Mouse (Mus musculus) heart, embryonic 13.5 days (tissue): ENCODE measurements at regions not wholly inside any gene's neighbourhood (a gene's known extent, or its start where the extent isn't known, plus 50 kb on each side); places are given as distances from the start of the nearest gene placed in this dataset.

Source experiments
- ATAC-seq: fragments of 200-750 bp; cut with Nextera tagmentation; 2 replicates; pipeline ENCODE4 v1.8.0; 2017; ENCODE audit warnings: moderate TSS enrichment; ENCODE audit not compliant: insufficient number of reproducible peaks, low FRiP score, low TSS enrichment; ENCODE audit errors: extremely low read depth
- H3K27ac ChIP-seq: fragments of 300-500 bp; sonication (generic); replicated peaks from 2 replicates; pipeline ENCODE4 v1.5.1; 2015; ENCODE audit warnings: moderate library complexity, mild to moderate bottlenecking, inconsistent platforms
- H3K27me3 ChIP-seq: fragments of 300-500 bp; sonication (generic); replicated peaks from 2 replicates; pipeline ENCODE4 v1.6.1; 2015; ENCODE audit warnings: mild to moderate bottlenecking, inconsistent platforms
- H3K36me3 ChIP-seq: fragments of 300-500 bp; sonication (generic); 2 replicates; pipeline ENCODE4 v1.6.1; 2015; ENCODE audit warnings: mild to moderate bottlenecking, inconsistent platforms
- H3K4me1 ChIP-seq: fragments of 300-500 bp; sonication (generic); 2 replicates; pipeline ENCODE4 v1.6.1; 2015; ENCODE audit warnings: inconsistent platforms
- H3K4me2 ChIP-seq: fragments of 300-500 bp; sonication (generic); 2 replicates; pipeline ENCODE4 v1.6.1; 2015; ENCODE audit warnings: inconsistent platforms, mild to moderate bottlenecking, moderate library complexity
- H3K4me3 ChIP-seq: fragments of 300-500 bp; sonication (generic); 2 replicates; pipeline ENCODE4 v1.5.1; 2015; ENCODE audit warnings: moderate library complexity, mild to moderate bottlenecking, inconsistent platforms
- H3K9ac ChIP-seq: fragments of 300-500 bp; sonication (generic); 2 replicates; pipeline ENCODE4 v1.6.1; 2015; ENCODE audit warnings: inconsistent platforms, mild to moderate bottlenecking, moderate library complexity
- H3K9me3 ChIP-seq: fragments of 300-500 bp; sonication (generic); 2 replicates; pipeline ENCODE4 v1.6.1; 2016; ENCODE audit warnings: inconsistent platforms
- WGBS: fragments of 180-500 bp; shearing (Covaris S2); methylation state at CpG from one replicate; pipeline ENCODE4 v1.1.7; 2015; ENCODE audit warnings: mixed read lengths; 5-methylcytosine and 5-hydroxymethylcytosine counted together

DNA sequence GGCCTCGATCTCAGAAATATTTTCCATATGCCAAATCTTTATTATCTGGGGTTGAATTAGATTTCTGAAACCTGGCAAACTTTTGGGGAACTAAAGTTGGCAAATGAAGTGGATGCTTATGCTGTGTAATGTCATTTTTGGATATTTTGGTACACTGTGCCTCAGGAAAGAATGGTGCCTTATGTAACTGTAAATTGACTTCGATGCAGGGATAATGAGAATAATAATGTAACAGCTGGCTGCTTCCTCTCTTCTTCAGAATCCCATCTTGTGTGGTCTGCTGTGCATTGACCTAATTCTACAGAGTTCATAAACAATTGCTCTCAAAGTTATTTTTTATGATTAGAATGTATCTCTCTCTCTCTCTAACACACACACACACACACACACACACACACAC is 545.6 kb downstream of the Tfap2b start:
- no peak overlapping the region for H3K4me3 ChIP-seq
- WGBS, result 83% methylated on average over 2 of the region's 2 CpGs

DNA sequence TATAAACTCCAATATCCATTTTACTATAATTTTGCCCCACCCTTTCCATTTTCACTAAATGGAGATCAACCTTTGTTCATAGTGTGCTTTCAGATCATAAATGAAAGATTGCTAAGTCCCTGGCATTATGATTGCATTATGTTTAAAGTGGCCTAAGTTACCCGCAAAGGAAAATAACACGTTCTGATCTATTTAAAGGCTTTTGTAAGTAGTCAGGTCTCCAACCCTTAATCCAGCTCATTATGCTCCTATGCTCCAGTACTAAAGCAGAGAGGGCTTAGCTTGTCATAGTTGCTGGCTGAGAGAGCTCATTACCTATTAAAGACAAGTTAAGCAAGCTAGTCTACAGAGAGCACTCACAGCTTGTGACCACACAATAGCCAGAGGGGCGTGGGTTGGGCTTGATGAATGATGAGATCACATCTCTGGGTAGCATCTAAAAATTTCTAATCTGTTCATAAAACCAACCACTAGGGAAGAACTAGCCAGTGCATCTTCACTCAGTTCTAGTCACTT is 549.3 kb downstream of the Tfap2b start:
- no peak overlapping the region for H3K9ac ChIP-seq
- H3K36me3 ChIP-seq, result no peaks in the 10 kb centered on the region
- H3K27ac ChIP-seq, result no peak overlapping the region
- no peak overlapping the region for H3K4me2 ChIP-seq
- no peak for ATAC-seq
- H3K27me3 ChIP-seq, result no peaks in the 10 kb centered on the region
- no peaks in the 10 kb centered on the region for H3K4me1 ChIP-seq
- 70% methylated on average over 3 of the region's 3 CpGs for WGBS
- H3K9me3 ChIP-seq, result no peaks in the 10 kb centered on the region
- H3K4me3 ChIP-seq, result no peak overlapping the region

More for the DNA sequence above, 545.6 kb downstream of the Tfap2b start:
- Histone ChIP-seq H3K4me1 (no peaks in the 10 kb centered on the region), H3K9me3 (no peaks in the 10 kb centered on the region), H3K9ac (no peak overlapping the region), H3K36me3 (no peaks in the 10 kb centered on the region), H3K27ac (no peak overlapping the region), H3K27me3 (no peaks in the 10 kb centered on the region), H3K4me2 (no peak overlapping the region)
- no peak for ATAC-seq

DNA sequence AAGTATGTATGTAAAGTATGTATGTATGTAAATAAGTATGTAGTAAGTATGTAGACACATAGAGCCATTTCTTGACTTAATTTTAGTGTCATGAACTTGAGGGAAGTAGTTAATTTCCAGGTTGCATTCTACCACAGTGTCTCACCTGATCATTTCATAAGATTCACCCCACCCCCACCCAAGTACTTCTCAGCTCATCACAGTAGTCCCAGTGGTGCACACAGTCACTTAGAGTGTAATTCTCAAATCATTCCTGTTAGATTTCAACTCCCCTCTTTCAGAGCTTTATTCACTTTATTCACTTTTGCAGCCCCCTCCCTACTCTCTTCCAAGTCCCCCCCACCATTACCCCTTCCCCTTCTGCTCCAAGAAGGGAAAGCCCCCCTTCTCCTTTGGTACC is 558.2 kb downstream of the Tfap2b start:
- no peak overlapping the region for H3K9ac ChIP-seq
- no peaks in the 10 kb centered on the region for H3K36me3 ChIP-seq
- H3K4me3 ChIP-seq, result no peak overlapping the region
- H3K4me2 ChIP-seq, result no peak overlapping the region
- no peaks in the 10 kb centered on the region for H3K27me3 ChIP-seq
- no peaks in the 10 kb centered on the region for H3K9me3 ChIP-seq
- no peak for ATAC-seq
- no peaks in the 10 kb centered on the region for H3K4me1 ChIP-seq
- H3K27ac ChIP-seq, result no peak overlapping the region

DNA sequence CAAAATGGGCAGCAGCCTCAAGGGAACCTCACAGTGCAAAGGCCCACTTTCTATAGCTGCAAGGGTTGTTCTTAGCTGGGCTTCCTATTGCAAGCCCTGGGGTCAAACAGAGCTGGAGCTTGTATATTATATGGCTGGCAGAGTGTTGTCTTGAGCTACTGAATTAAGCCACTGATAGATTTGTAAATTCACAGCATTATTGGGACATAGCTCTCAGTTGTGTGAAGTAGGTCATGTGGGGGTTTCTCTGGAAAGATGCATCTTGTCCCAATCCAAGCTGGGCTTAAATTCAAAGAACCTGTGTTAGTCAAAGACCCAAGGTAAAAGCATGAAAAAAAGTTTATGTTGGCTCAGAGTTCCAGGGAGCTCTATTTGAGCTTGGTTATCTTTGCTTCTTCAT is 563.6 kb downstream of the Tfap2b start:
- no peak for ATAC-seq
- Histone ChIP-seq H3K4me1 (no peaks in the 10 kb centered on the region), H3K4me2 (no peak overlapping the region), H3K36me3 (no peaks in the 10 kb centered on the region), H3K9ac (no peak overlapping the region), H3K27me3 (no peaks in the 10 kb centered on the region), H3K4me3 (no peak overlapping the region), H3K9me3 (no peaks in the 10 kb centered on the region), H3K27ac (no peak overlapping the region)

DNA sequence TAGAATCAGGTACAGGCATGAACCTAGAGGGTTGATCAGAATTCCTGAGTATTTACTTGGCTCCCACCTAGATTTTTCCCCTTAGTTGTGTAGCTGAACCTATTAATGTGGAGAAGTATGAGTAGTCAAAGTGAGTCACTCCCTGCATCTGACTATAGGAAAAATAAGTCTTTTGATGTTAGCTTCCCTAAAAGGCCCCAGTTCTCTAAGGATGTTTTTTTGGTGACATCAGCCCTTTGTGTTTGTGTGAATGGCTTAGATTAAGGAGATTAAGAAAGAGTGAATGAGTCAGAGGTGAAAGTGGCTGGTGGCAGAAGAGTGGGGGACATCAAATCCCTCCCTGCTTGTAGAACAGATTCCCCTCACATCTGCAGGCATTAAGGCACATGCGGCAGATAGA is 565.8 kb downstream of the Tfap2b start:
- no peak for ATAC-seq
- H3K9me3 ChIP-seq, result no peaks in the 10 kb centered on the region
- H3K4me3 ChIP-seq, result no peak overlapping the region
- 63% methylated on average over 1 of the region's 1 CpGs for WGBS
- no peaks in the 10 kb centered on the region for H3K36me3 ChIP-seq
- no peak overlapping the region for H3K27ac ChIP-seq
- no peak overlapping the region for H3K9ac ChIP-seq
- H3K4me1 ChIP-seq, result no peaks in the 10 kb centered on the region
- no peak overlapping the region for H3K4me2 ChIP-seq
- no peaks in the 10 kb centered on the region for H3K27me3 ChIP-seq

DNA sequence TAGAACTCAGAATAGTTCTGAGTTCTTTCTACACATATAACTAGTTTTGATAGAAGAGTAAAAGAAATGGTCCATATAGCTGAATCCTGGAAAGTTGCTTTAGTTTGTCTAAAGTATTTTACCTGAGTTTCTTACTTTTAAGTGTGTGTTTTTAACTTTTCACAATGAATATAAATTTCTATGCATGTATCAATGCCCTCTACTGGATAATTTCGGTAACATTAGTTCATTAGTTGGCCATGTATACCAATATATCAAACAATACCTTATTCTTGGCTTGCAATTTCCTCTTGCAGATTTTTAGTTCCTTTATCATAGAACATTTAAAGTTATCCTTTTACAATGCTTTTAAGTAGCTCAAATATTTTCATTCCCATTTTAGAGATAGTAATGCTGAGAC is 568.8 kb downstream of the Tfap2b start:
- H3K36me3 ChIP-seq, result no peaks in the 10 kb centered on the region
- 66% methylated on average over 1 of the region's 1 CpGs for WGBS
- H3K9ac ChIP-seq, result no peak overlapping the region
- no peaks in the 10 kb centered on the region for H3K4me1 ChIP-seq
- no peaks in the 10 kb centered on the region for H3K9me3 ChIP-seq
- no peak overlapping the region for H3K4me2 ChIP-seq
- H3K27ac ChIP-seq, result no peak overlapping the region
- no peak overlapping the region for H3K4me3 ChIP-seq
- no peak for ATAC-seq
- H3K27me3 ChIP-seq, result no peaks in the 10 kb centered on the region

DNA sequence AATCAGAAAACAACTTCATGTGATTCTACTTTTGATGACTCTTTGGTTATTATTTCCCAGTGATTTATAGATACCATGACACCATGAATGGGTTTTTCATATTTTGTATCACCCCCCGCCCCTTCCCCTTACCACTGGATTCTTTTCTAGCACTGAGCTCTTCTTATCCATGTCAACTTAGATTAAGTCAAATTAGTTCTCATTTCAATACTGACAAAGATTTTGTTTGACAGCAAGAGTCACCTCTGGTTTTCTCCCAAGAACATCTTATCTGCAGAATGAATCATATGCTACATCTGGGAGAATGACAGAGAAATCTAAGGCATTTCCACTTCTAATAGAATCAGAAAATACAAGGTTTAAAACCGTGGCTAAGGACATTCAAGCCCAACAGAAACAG is 578.3 kb downstream of the Tfap2b start:
- H3K36me3 ChIP-seq, result no peaks in the 10 kb centered on the region
- H3K4me2 ChIP-seq, result no peak overlapping the region
- H3K9ac ChIP-seq, result no peak overlapping the region
- no peaks in the 10 kb centered on the region for H3K27me3 ChIP-seq
- no peak overlapping the region for H3K4me3 ChIP-seq
- H3K27ac ChIP-seq, result no peak overlapping the region
- WGBS, result 58% methylated on average over 2 of the region's 2 CpGs
- no peaks in the 10 kb centered on the region for H3K9me3 ChIP-seq
- no peaks in the 10 kb centered on the region for H3K4me1 ChIP-seq
- ATAC-seq, result no peak

DNA sequence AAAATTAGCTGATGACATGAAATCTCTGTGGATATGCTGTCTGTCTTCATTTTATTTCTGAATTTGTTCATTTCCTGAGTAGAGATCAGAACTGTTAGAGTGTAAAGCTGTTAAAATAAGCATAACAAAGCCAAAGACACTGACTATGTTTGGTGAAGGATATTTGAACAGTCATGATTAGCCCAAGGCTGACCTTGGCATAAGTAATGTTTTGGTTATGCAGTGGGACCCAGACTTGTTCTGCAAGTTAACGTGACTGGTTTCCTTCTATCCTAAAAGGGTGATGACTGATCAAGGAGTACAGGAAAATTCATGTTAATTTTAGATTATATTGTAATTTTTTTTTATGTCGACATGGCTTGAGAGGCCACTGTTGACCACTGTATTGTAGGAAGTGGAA is 585.4 kb downstream of the Tfap2b start:
- H3K4me1 ChIP-seq, result no peaks in the 10 kb centered on the region
- no peaks in the 10 kb centered on the region for H3K36me3 ChIP-seq
- WGBS, result 56% methylated on average over 2 of the region's 2 CpGs
- no peak overlapping the region for H3K27ac ChIP-seq
- H3K9ac ChIP-seq, result no peak overlapping the region
- no peaks in the 10 kb centered on the region for H3K9me3 ChIP-seq
- H3K4me2 ChIP-seq, result no peak overlapping the region
- ATAC-seq, result no peak
- H3K4me3 ChIP-seq, result no peak overlapping the region
- no peaks in the 10 kb centered on the region for H3K27me3 ChIP-seq

DNA sequence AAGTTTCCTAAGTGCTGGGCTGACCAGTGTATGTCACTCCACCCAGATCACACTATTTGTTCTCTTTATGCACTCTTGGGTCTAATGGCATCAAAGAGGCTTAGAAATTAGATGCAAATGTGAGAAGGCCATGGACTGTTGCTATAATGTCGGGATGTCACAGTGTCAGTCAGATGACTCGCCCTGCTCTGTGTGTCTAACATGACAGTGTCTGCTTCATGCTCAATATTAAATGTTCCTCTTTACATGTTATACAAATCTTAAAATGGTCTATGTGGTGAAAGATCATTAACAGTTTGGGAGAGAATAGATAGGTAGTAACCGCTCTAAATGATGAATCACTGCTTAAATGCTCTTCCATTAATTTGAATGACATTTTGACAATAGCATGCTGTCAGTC is 617.2 kb downstream of the Tfap2b start:
- no peaks in the 10 kb centered on the region for H3K4me1 ChIP-seq
- H3K27ac ChIP-seq, result no peak overlapping the region
- 74% methylated on average over 3 of the region's 3 CpGs for WGBS
- no peak overlapping the region for H3K4me2 ChIP-seq
- no peaks in the 10 kb centered on the region for H3K27me3 ChIP-seq
- no peaks in the 10 kb centered on the region for H3K9me3 ChIP-seq
- no peaks in the 10 kb centered on the region for H3K36me3 ChIP-seq
- H3K9ac ChIP-seq, result no peak overlapping the region
- no peak overlapping the region for H3K4me3 ChIP-seq
- no peak for ATAC-seq

DNA sequence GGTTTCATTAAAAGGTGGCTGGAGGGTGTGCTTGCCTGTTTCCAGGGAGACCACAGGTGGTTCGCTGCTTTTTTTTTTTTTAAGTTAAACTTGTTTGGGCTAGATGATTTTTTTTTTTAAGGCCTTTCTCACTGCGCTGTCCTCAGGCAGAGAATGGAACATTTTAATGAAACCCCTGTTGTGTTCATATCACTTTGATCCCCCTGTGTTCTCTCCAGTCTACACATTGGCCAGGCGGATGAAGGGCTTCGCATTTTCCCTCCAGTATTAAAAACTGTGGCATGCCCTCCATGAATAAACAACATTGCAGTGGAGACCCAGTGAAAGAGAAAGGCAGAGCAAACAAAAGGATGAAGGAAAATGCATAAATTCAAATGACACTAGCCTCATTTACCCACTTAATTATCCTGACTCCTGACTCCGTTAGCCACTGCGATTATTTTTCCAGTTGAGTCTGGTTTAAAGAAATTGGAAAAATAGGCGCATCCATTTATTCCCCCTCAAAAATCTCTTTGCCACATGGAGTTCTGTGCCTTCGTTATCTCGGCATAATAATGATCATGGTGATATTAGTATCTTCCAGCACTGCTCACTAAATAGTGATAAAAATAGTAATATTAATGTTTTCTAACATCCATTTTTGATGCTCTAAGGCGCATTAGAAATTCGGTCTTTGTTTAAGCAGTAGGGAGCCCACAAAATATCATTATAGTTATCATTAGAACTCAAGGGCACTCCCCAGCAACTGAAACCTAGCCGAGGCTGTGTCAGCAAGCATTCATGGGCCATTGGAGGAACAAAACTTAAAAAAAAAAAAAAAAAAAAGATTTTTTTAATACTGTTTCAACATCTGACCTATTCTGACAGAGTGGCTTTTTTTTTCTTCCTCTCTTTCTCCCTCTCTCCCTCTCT is 618.0 kb downstream of the Tfap2b start:
- H3K27ac ChIP-seq, result no peak overlapping the region
- no peak overlapping the region for H3K4me2 ChIP-seq
- 76% methylated on average over 12 of the region's 12 CpGs for WGBS
- no peaks in the 10 kb centered on the region for H3K9me3 ChIP-seq
- H3K4me3 ChIP-seq, result no peak overlapping the region
- H3K9ac ChIP-seq, result no peak overlapping the region
- ATAC-seq, result no peak
- H3K27me3 ChIP-seq, result no peaks in the 10 kb centered on the region
- H3K4me1 ChIP-seq, result no peaks in the 10 kb centered on the region
- H3K36me3 ChIP-seq, result no peaks in the 10 kb centered on the region

DNA sequence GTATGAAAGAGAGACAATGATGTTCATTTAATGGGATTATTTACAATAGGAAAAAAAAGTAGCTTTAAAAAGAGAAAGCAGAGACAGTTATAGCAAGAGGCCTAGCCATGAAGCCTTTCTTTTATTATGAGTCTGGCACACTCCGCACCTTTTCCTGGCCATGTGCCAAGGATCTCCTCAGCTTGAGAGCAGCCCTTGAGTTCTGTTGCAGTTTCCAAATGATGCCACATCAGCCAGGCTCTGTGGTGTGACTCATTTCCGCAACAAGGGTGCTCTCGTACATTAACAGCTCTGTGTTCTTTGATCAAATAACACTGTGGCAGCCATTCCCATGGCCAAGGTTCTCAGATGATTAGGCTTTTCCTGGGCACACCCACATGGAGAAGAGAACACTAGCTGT is 641.2 kb downstream of the Tfap2b start:
- no peak overlapping the region for H3K27ac ChIP-seq
- no peaks in the 10 kb centered on the region for H3K36me3 ChIP-seq
- no peaks in the 10 kb centered on the region for H3K9me3 ChIP-seq
- H3K9ac ChIP-seq, result no peak overlapping the region
- H3K4me1 ChIP-seq, result peaks cover 5% of the 10 kb centered on the region; the same call in 1 of the 2 replicates
- H3K27me3 ChIP-seq, result no peaks in the 10 kb centered on the region
- WGBS, result 47% methylated on average over 3 of the region's 3 CpGs
- no peak overlapping the region for H3K4me2 ChIP-seq
- H3K4me3 ChIP-seq, result no peak overlapping the region
- no peak for ATAC-seq

DNA sequence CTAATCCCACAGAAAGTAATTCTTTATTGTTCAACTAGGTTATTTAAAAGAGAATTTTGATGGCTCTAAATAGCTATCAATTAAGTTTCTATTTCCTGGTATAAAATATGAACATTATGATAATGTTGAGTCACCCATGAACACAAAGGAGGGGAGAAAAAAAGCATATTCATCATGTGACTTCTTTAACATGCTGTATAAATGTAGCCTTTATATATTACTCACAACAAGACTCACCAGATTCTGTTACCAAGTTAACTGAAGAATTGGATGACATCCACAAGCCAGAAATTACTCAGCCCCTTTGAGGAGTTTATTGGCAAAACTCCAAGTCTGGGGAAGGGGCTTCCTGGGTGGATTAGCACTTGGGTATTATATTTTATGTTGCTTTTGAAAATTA is 648.5 kb downstream of the Tfap2b start:
- no peaks in the 10 kb centered on the region for H3K27me3 ChIP-seq
- H3K4me3 ChIP-seq, result no peak overlapping the region
- no peak overlapping the region for H3K27ac ChIP-seq
- no peaks in the 10 kb centered on the region for H3K36me3 ChIP-seq
- H3K9ac ChIP-seq, result no peak overlapping the region
- ATAC-seq, result no peak
- H3K4me2 ChIP-seq, result no peak overlapping the region
- H3K4me1 ChIP-seq, result peaks cover 2% of the 10 kb centered on the region; the same call in 1 of the 2 replicates
- no peaks in the 10 kb centered on the region for H3K9me3 ChIP-seq
